8 mouse cellular contexts compared by ENCODE assay signal in genomic region chr10:117150764-117151163, GRCm38 (mm10). TPM values are rescaled to one million over a fixed set of nuclear protein-coding genes. Genes with fewer than 3 reads are reported as not detected.
DNase-seq lines count a peak whose midpoint lies in the region; ATAC-seq and TF ChIP-seq lines count a peak whose summit lies in the region.

No protein-coding gene starts in this region.

- peak overlapping the region; percentile 63; the same call in 1 of the 2 replicates for H3K27ac ChIP-seq in heart, postnatal 0 days (ENCODE audit: low read depth)
- no peak overlapping the region for H3K27ac ChIP-seq in limb, embryonic 13.5 days

- H3K4me3 ChIP-seq in heart, postnatal 0 days (ENCODE audit: low read depth, low read length): no peak overlapping the region
- H3K4me3 ChIP-seq in limb, embryonic 13.5 days: peak overlapping the region; percentile 98; the same call in 1 of the 2 replicates

- no peak for ATAC-seq in heart, postnatal 0 days (ENCODE audit: insufficient read depth, low read depth)
- ATAC-seq in limb, embryonic 13.5 days (ENCODE audit: low FRiP score, low read depth): no peak
- no peak for ATAC-seq in granulocyte monocyte progenitor cell, adult 5-6 weeks (replicated peaks; ENCODE audit: poor library complexity, severe bottlenecking)

- H3K36me3 ChIP-seq in heart, postnatal 0 days (replicated peaks; ENCODE audit: control insufficient read depth, insufficient read depth, low read length): no peaks in the 10 kb centered on the region
- no peaks in the 10 kb centered on the region for H3K36me3 ChIP-seq in limb, embryonic 13.5 days

- peaks cover 19% of the 10 kb centered on the region; the same call in 1 of the 2 replicates for H3K4me1 ChIP-seq in heart, postnatal 0 days (ENCODE audit: control insufficient read depth, insufficient read depth)
- peaks cover 43% of the 10 kb centered on the region for H3K4me1 ChIP-seq in limb, embryonic 13.5 days

- 36% methylated on average over 10 of the region's 10 CpGs for WGBS in heart, postnatal 0 days
- 17% methylated on average over 10 of the region's 10 CpGs for WGBS in limb, embryonic 13.5 days

- H3K27me3 ChIP-seq in heart, postnatal 0 days (ENCODE audit: control insufficient read depth, insufficient read depth, low read length): no peaks in the 10 kb centered on the region
- no peaks in the 10 kb centered on the region for H3K27me3 ChIP-seq in limb, embryonic 13.5 days

- no peak for TF ChIP-seq EP300 in heart, postnatal 0 days (IDR thresholded peaks at IDR 0.05; ENCODE audit: low read depth)

- H3K4me2 ChIP-seq in heart, postnatal 0 days (ENCODE audit: low read depth, low read length): peak overlapping the region; percentile 80; the same call in 1 of the 2 replicates
- peak overlapping the region; percentile 78 for H3K4me2 ChIP-seq in limb, embryonic 13.5 days (replicated peaks)

- H3K9me3 ChIP-seq in heart, postnatal 0 days (replicated peaks; ENCODE audit: control insufficient read depth, low read length): no peaks in the 10 kb centered on the region
- no peaks in the 10 kb centered on the region for H3K9me3 ChIP-seq in limb, embryonic 13.5 days

- no peak overlapping the region for H3K9ac ChIP-seq in heart, postnatal 0 days (replicated peaks; ENCODE audit: low read depth, low read length)
- H3K9ac ChIP-seq in limb, embryonic 13.5 days: no peak overlapping the region

- TF ChIP-seq CTCF in heart, postnatal 0 days (IDR thresholded peaks at IDR 0.05; ENCODE audit: low read depth): no peak

- no peak for DNase-seq in heart, postnatal 0 days (ENCODE audit: low spot score)
- no peak for DNase-seq in heart, postnatal 10 days
- DNase-seq in 3T3-L1 (ENCODE audit: low read depth, low spot score) (peak; percentile 43), NIH3T3 (ENCODE audit: low read depth) (peak; percentile 65)
- no peak for DNase-seq in gastrocnemius, postnatal 4 days (ENCODE audit: low spot score in 2 of 2)
- DNase-seq in layer of hippocampus, postnatal 14 days (ENCODE audit: low spot score in 2 of 2): no peak

- intact Hi-C loops in heart, postnatal 10 days (cut with DNase I): loop anchor here (5.0 kb wide), 1 partner anchor 57 kb away; no protein-coding TSS in a partner anchor

RNA-seq across cellular contexts. Expression of gene Frs2, which starts 2.4 kb away (rescaled TPM):
- 13.2 and 14.1 TPM in 2 replicates for total RNA-seq in heart, postnatal 0 days (2014; rRNA removed; ENCODE audit: low replicate concordance)
- 12.8 and 13.6 TPM in 2 replicates for polyA plus RNA-seq in heart, postnatal 0 days (2015; fragmentation: Nextera tagmentation; extraction: Ambion mirVana)
- total RNA-seq in heart, postnatal 10 days (2021): 10 to 100 TPM; 22.7 to 22.8 TPM
- 21.8 and 22.6 TPM in 2 replicates for polyA plus RNA-seq in limb, embryonic 13.5 days (2015; fragmentation: Nextera tagmentation; extraction: Ambion mirVana)
- 32.6 and 36.4 TPM in 2 replicates for total RNA-seq in granulocyte monocyte progenitor cell, adult 5-6 weeks (2014; fragmentation: Nextera tagmentation)
- 12.1 and 12.9 TPM in 2 replicates for total RNA-seq in granulocyte monocyte progenitor cell, adult 5-6 weeks (2017)
- 10 to 100 TPM; 15.4 to 17.7 TPM for total RNA-seq in gastrocnemius, postnatal 4 days (2021)
- total RNA-seq in layer of hippocampus, postnatal 14 days (2021): 10 to 100 TPM; 28.0 to 30.0 TPM

Comparison
In these comparisons a context has a peak if more than half of its experiments do, and no peak if none do; other contexts are left out.
1. DNase-seq: peak in 3T3-L1 (single experiment) and NIH3T3 (single experiment); none in heart, postnatal 0 days (single experiment), heart, postnatal 10 days (0 of 2), gastrocnemius, postnatal 4 days (0 of 2) and layer of hippocampus, postnatal 14 days (0 of 2).